Mouse (Mus musculus): ENCODE measurements around the gene Smarca2. TPM values are rescaled to one million over a fixed set of nuclear protein-coding genes. Genes with fewer than 3 reads are reported as not detected.
A peak's percentile ranks its signal among the peaks of the same experiment; 100 is the strongest.
"Not testable (repeated sequence)": the region's sequence is repeated elsewhere in the genome, so short reads cannot be mapped to it uniquely, and the experiment has no call there.

Smarca2 gene
- polyA plus RNA-seq, 1 experiment from 2014 or later: 76.3 TPM

- H3K36me3 ChIP-seq (ENCODE audit: inconsistent target): no peaks in the 10 kb centered on the region
- WGBS (ENCODE audit: missing documents): 90% methylated on average over 9 of the region's 9 CpGs
- no peak overlapping the region for H3K4me3 ChIP-seq (ENCODE audit: inconsistent target)
- no peak overlapping the region for H3K27ac ChIP-seq
- H3K79me2 ChIP-seq (ENCODE audit: inconsistent target): no peaks in the 10 kb centered on the region
Measured at GRCm38 (mm10) chr19:26730486-26730885, 125.6 kb downstream of the Smarca2 start.

- Histone ChIP-seq H3K4me3 (ENCODE audit: inconsistent target) (no peak overlapping the region), H3K79me2 (ENCODE audit: inconsistent target) (no peaks in the 10 kb centered on the region), H3K36me3 (ENCODE audit: inconsistent target) (no peaks in the 10 kb centered on the region), H3K27ac (no peak overlapping the region)
- 94% methylated on average over 4 of the region's 4 CpGs for WGBS (ENCODE audit: missing documents)
Measured at GRCm38 (mm10) chr19:26731121-26731520, 126.3 kb downstream of the Smarca2 start.

- H3K79me2 ChIP-seq (ENCODE audit: inconsistent target): no peaks in the 10 kb centered on the region
- no peaks in the 10 kb centered on the region for H3K36me3 ChIP-seq (ENCODE audit: inconsistent target)
- H3K4me3 ChIP-seq (ENCODE audit: inconsistent target): no peak overlapping the region
- H3K27ac ChIP-seq: no peak overlapping the region
- 19% methylated on average over 4 of the region's 4 CpGs for WGBS (ENCODE audit: missing documents)
Measured at GRCm38 (mm10) chr19:26731809-26732208, 127.0 kb downstream of the Smarca2 start.

- Histone ChIP-seq H3K36me3 (ENCODE audit: inconsistent target) (no peaks in the 10 kb centered on the region), H3K4me3 (ENCODE audit: inconsistent target) (no peak overlapping the region), H3K27ac (no peak overlapping the region), H3K79me2 (ENCODE audit: inconsistent target) (no peaks in the 10 kb centered on the region)
- WGBS (ENCODE audit: missing documents): 79% methylated on average over 2 of the region's 2 CpGs
Measured at GRCm38 (mm10) chr19:26733055-26733454, 128.2 kb downstream of the Smarca2 start.

- Histone ChIP-seq H3K36me3 (ENCODE audit: inconsistent target) (no peaks in the 10 kb centered on the region), H3K27ac (no peak overlapping the region), H3K79me2 (ENCODE audit: inconsistent target) (no peaks in the 10 kb centered on the region), H3K4me3 (ENCODE audit: inconsistent target) (no peak overlapping the region)
- 92% methylated on average over 7 of the region's 7 CpGs for WGBS (ENCODE audit: missing documents)
Measured at GRCm38 (mm10) chr19:26733546-26734100, 128.8 kb downstream of the Smarca2 start.

- Histone ChIP-seq H3K79me2 (ENCODE audit: inconsistent target) (no peaks in the 10 kb centered on the region), H3K4me3 (ENCODE audit: inconsistent target) (no peak overlapping the region), H3K27ac (no peak overlapping the region), H3K36me3 (ENCODE audit: inconsistent target) (no peaks in the 10 kb centered on the region)
- 79% methylated on average over 10 of the region's 10 CpGs for whole genome bisulfite sequencing (ENCODE audit: missing documents)
Measured at GRCm38 (mm10) chr19:26734704-26735109, 129.9 kb downstream of the Smarca2 start.

- not testable (repeated sequence) for H3K27ac ChIP-seq; H3K36me3 ChIP-seq (ENCODE audit: inconsistent target); H3K79me2 ChIP-seq (ENCODE audit: inconsistent target); H3K4me3 ChIP-seq (ENCODE audit: inconsistent target)
- 86% methylated on average over 4 of the region's 4 CpGs for WGBS (ENCODE audit: missing documents)
Measured at GRCm38 (mm10) chr19:26745021-26745420, 140.2 kb downstream of the Smarca2 start.

GRCm38 (mm10) chr19:26745567-26745966 lies 140.7 kb downstream of the Smarca2 start:
- H3K36me3 ChIP-seq (ENCODE audit: inconsistent target): no peaks in the 10 kb centered on the region
- H3K4me3 ChIP-seq (ENCODE audit: inconsistent target): no peak overlapping the region
- H3K27ac ChIP-seq: no peak overlapping the region
- H3K79me2 ChIP-seq (ENCODE audit: inconsistent target): peaks cover 7% of the 10 kb centered on the region; the same call in 1 of the 2 replicates
- 96% methylated on average over 7 of the region's 7 CpGs for WGBS (ENCODE audit: missing documents)

GRCm38 (mm10) chr19:26746290-26746689 lies 141.4 kb downstream of the Smarca2 start:
- WGBS (ENCODE audit: missing documents): 96% methylated on average over 10 of the region's 10 CpGs
- H3K79me2 ChIP-seq (ENCODE audit: inconsistent target): peaks cover 11% of the 10 kb centered on the region; the same call in 1 of the 2 replicates
- no peak overlapping the region for H3K4me3 ChIP-seq (ENCODE audit: inconsistent target)
- no peaks in the 10 kb centered on the region for H3K36me3 ChIP-seq (ENCODE audit: inconsistent target)
- no peak overlapping the region for H3K27ac ChIP-seq

- Histone ChIP-seq H3K36me3 (ENCODE audit: inconsistent target) (no peaks in the 10 kb centered on the region), H3K27ac (peak overlapping the region; percentile 78), H3K79me2 (ENCODE audit: inconsistent target) (peaks cover 12% of the 10 kb centered on the region; the same call in 1 of the 2 replicates), H3K4me3 (ENCODE audit: inconsistent target) (peak overlapping the region; percentile 67)
- 67% methylated on average over 5 of the region's 6 CpGs for WGBS (ENCODE audit: missing documents)
Measured at GRCm38 (mm10) chr19:26746709-26747467, 142.0 kb downstream of the Smarca2 start.

GRCm38 (mm10) chr19:26747571-26748539 lies 143.0 kb downstream of the Smarca2 start:
- Histone ChIP-seq H3K27ac (peak overlapping the region; percentile 78), H3K36me3 (ENCODE audit: inconsistent target) (no peaks in the 10 kb centered on the region), H3K4me3 (ENCODE audit: inconsistent target) (peak overlapping the region; percentile 67), H3K79me2 (ENCODE audit: inconsistent target) (peaks cover 12% of the 10 kb centered on the region; the same call in 1 of the 2 replicates)
- WGBS (ENCODE audit: missing documents): 3% methylated on average over 30 of the region's 36 CpGs

- no peaks in the 10 kb centered on the region for H3K36me3 ChIP-seq (ENCODE audit: inconsistent target)
- peak overlapping the region; percentile 67 for H3K4me3 ChIP-seq (ENCODE audit: inconsistent target)
- H3K27ac ChIP-seq: peak overlapping the region; percentile 78
- WGBS (ENCODE audit: missing documents): 2% methylated on average over 6 of the region's 6 CpGs
- H3K79me2 ChIP-seq (ENCODE audit: inconsistent target): peaks cover 12% of the 10 kb centered on the region; the same call in 1 of the 2 replicates
Measured at GRCm38 (mm10) chr19:26748676-26749075, 143.8 kb downstream of the Smarca2 start.

GRCm38 (mm10) chr19:26749427-26750137 lies 144.7 kb downstream of the Smarca2 start:
- peak overlapping the region; percentile 67; the same call in 1 of the 2 replicates for H3K4me3 ChIP-seq (ENCODE audit: inconsistent target)

More at GRCm38 (mm10) chr19:26749427-26750137, 144.7 kb downstream of the Smarca2 start:
- Histone ChIP-seq H3K79me2 (ENCODE audit: inconsistent target) (peaks cover 12% of the 10 kb centered on the region; the same call in 1 of the 2 replicates), H3K27ac (no peak overlapping the region), H3K36me3 (ENCODE audit: inconsistent target) (no peaks in the 10 kb centered on the region)
- WGBS (ENCODE audit: missing documents): 72% methylated on average over 11 of the region's 11 CpGs
